Mouse (Mus musculus) liver, embryonic 11.5 days (tissue): ENCODE results near the gene Snf8. TPM values are rescaled to one million over a fixed set of nuclear protein-coding genes. Genes with fewer than 3 reads are reported as not detected.
A peak's percentile ranks its signal among the peaks of the same experiment; 100 is the strongest.

Experiments used
- ATAC-seq: fragments of 200-750 bp; cut with Nextera tagmentation; replicated peaks from 2 replicates; pipeline ENCODE4 v1.8.0; 2017; ENCODE audit warnings: moderate number of reproducible peaks, mild to moderate bottlenecking, moderate TSS enrichment, moderate library complexity; ENCODE audit not compliant: low FRiP score
- DNase-seq: peaks from one replicate; pipeline ENCODE4 v3.0.0-alpha.2; 2017; ENCODE audit warnings: low spot score
- H3K27ac ChIP-seq: fragments of 300-500 bp; sonication (generic); 2 replicates; pipeline ENCODE4 v1.5.1; 2014; ENCODE audit warnings: mild to moderate bottlenecking, low read depth, low read length, control low read depth
- H3K27me3 ChIP-seq: fragments of 300-500 bp; sonication (generic); replicated peaks from 2 replicates; pipeline ENCODE4 v1.6.1; 2014; ENCODE audit warnings: low read length, mixed read lengths; ENCODE audit not compliant: control insufficient read depth, insufficient read depth
- H3K36me3 ChIP-seq: fragments of 300-500 bp; sonication (generic); 2 replicates; pipeline ENCODE4 v1.6.1; 2014; ENCODE audit warnings: mild to moderate bottlenecking, low read length, moderate library complexity, mixed read lengths; ENCODE audit not compliant: control insufficient read depth, insufficient read depth
- H3K4me1 ChIP-seq: fragments of 300-500 bp; sonication (generic); replicated peaks from 2 replicates; pipeline ENCODE4 v1.6.1; 2014; ENCODE audit warnings: low read length, mixed read lengths; ENCODE audit not compliant: control insufficient read depth, insufficient read depth
- H3K4me2 ChIP-seq: fragments of 300-500 bp; sonication (generic); 2 replicates; pipeline ENCODE4 v1.6.1; 2014; ENCODE audit warnings: mild to moderate bottlenecking, control low read depth, moderate library complexity
- H3K4me3 ChIP-seq: fragments of 300-500 bp; sonication (generic); 2 replicates; pipeline ENCODE4 v1.5.1; 2014; ENCODE audit warnings: low read depth, low read length, control low read depth
- H3K9ac ChIP-seq: fragments of 300-500 bp; sonication (generic); 2 replicates; pipeline ENCODE4 v1.6.1; 2014; ENCODE audit warnings: low read depth, low read length, control low read depth
- H3K9me3 ChIP-seq: fragments of 300-500 bp; sonication (generic); 2 replicates; pipeline ENCODE4 v1.6.1; 2016; ENCODE audit warnings: low read length, inconsistent platforms, mixed read lengths; ENCODE audit not compliant: control insufficient read depth
- WGBS: fragments of 180-500 bp; shearing (Covaris S2); extraction: QIAGEN DNeasy Blood & Tissue Kit; methylation state at CpG from one replicate; pipeline ENCODE4 v1.1.7; 2014; 5-methylcytosine and 5-hydroxymethylcytosine counted together
- polyA plus RNA-seq: library from polyadenylated mRNA; unstranded; fragments of >200 nt; fragmentation: Nextera tagmentation; extraction: Ambion mirVana; gene quantifications from 2 replicates; pipeline ENCODE4 v1.2.1, GENCODE M21; 2014

Snf8 gene
- polyA plus RNA-seq, 1 experiment from 2014 or later = 48.8 TPM

DNA sequence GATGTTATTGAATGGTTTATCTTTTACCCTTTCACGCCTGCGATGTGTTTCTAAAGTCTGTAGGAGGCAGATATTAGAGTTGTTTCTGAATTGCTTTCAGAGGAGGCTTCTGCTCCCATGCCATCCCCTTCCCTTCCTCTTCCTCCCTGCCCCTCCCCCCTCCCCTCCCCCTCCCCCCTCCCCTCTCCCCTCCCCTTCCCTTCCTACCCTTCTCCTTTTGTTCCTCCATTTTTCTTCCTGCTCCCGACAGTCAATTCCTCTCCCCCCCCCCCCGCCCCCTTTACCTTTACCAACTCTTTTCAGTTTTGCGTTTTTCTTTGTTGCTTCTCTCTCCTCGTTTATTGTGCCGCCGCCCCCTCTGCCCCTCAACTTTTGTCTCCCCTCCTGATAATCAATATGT is 22.7 kb upstream of the Snf8 start:
- ATAC-seq = no peak
- Histone ChIP-seq H3K36me3 (no peaks in the 10 kb centered on the region), H3K4me2 (peak overlapping the region; percentile 57), H3K9ac (peak overlapping the region; percentile 34; the same call in 1 of the 2 replicates), H3K4me1 (peaks cover 16% of the 10 kb centered on the region), H3K9me3 (no peaks in the 10 kb centered on the region), H3K27me3 (no peaks in the 10 kb centered on the region), H3K27ac (no peak overlapping the region), H3K4me3 (peak overlapping the region; percentile 27)
- 2% methylated on average over 6 of the region's 8 CpGs for WGBS
- no peak for DNase-seq

DNA sequence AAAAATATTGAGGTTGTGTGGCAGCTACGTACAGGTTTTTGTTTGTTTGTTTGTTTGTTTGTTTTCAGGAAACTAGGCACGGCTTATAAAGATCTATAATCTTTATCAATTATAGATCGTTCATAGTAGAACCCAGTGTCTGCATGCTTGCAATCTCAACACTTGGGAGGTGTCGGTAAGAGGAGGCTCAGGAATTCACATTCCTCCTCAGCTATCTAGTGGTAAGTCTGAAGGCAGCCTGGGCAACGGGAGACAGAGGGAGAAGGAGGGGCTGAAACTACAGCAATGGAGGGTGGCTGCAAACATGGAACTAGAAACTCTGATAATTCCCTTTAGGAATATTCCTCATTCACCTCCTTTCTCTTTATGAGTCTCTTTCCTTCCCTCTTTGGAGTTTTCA is 19.3 kb upstream of the Snf8 start:
- ATAC-seq (no peak), DNase-seq (no peak)
- Histone ChIP-seq H3K4me1 (peaks cover 8% of the 10 kb centered on the region), H3K9me3 (no peaks in the 10 kb centered on the region), H3K27me3 (no peaks in the 10 kb centered on the region), H3K4me3 (no peak overlapping the region), H3K4me2 (no peak overlapping the region), H3K36me3 (no peaks in the 10 kb centered on the region), H3K27ac (no peak overlapping the region), H3K9ac (no peak overlapping the region)
- 42% methylated on average over 5 of the region's 5 CpGs for WGBS

DNA sequence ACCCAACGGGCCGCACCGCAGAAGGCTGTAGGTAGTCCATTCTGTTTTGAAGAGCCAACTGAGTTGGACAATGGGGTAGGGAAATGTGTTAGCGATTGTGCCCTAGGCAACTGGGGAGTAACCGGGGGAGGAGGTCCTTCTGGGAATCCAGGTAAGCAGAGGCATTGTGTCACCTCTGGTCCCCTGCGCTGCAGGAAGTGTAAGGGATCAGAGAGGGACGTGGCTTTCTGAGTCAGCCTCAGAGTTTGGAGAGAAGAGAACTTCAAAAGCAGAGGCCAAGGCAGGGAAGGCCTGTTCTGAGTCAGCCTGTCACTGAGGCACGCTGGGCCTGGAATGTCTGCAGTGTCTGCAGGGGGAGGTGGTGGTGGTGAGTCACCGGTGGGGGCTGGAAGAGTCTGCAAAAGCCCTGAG is 16.7 kb upstream of the Snf8 start:
- Histone ChIP-seq H3K9me3 (no peaks in the 10 kb centered on the region), H3K4me3 (no peak overlapping the region), H3K27me3 (no peaks in the 10 kb centered on the region), H3K4me2 (no peak overlapping the region), H3K4me1 (no peaks in the 10 kb centered on the region), H3K36me3 (no peaks in the 10 kb centered on the region), H3K27ac (no peak overlapping the region; the same call in 1 of the 2 replicates), H3K9ac (peak overlapping the region; percentile 9; the same call in 1 of the 2 replicates)
- no peak for ATAC-seq
- WGBS = 35% methylated on average over 9 of the region's 9 CpGs
- no peak for DNase-seq

DNA sequence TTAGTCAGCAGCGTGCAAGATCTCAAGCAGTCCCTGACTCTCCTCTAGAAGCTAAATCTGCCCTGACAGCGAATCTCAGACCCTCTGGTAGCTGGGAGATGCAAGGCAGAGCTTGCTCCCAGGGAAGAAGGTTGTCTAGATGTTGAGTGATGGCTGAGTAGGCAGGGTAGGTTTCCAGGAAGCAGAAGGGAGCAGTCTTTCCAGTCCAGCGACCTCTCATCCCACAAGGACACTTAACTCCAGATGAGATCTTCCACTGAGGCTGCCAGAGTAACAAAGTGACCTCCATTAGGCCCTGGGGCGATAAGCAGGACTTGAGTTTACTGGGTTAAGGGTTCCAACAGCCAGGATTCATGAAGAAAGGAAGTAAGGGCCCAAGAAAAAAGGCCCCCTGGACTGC is 14.1 kb upstream of the Snf8 start:
- Histone ChIP-seq H3K4me1 (no peaks in the 10 kb centered on the region; the same call in 1 of the 2 replicates), H3K4me2 (no peak overlapping the region), H3K27me3 (no peaks in the 10 kb centered on the region), H3K9ac (no peak overlapping the region), H3K36me3 (no peaks in the 10 kb centered on the region), H3K9me3 (no peaks in the 10 kb centered on the region), H3K4me3 (no peak overlapping the region), H3K27ac (no peak overlapping the region)
- ATAC-seq (no peak), DNase-seq (no peak)
- 61% methylated on average over 4 of the region's 4 CpGs for WGBS

- no peak for ATAC-seq
- Histone ChIP-seq H3K4me3 (no peak overlapping the region), H3K9me3 (no peaks in the 10 kb centered on the region), H3K9ac (no peak overlapping the region; the same call in 1 of the 2 replicates), H3K27me3 (no peaks in the 10 kb centered on the region; the same call in 1 of the 2 replicates), H3K4me1 (no peaks in the 10 kb centered on the region; the same call in none of the 2 replicates), H3K4me2 (no peak overlapping the region), H3K27ac (no peak overlapping the region), H3K36me3 (no peaks in the 10 kb centered on the region)
- WGBS = 43% methylated on average over 5 of the region's 5 CpGs
- DNase-seq = no peak
These were observed 6.6 kb upstream of the Snf8 start for GRCm38 (mm10) chr11:96028130-96028529.

DNA sequence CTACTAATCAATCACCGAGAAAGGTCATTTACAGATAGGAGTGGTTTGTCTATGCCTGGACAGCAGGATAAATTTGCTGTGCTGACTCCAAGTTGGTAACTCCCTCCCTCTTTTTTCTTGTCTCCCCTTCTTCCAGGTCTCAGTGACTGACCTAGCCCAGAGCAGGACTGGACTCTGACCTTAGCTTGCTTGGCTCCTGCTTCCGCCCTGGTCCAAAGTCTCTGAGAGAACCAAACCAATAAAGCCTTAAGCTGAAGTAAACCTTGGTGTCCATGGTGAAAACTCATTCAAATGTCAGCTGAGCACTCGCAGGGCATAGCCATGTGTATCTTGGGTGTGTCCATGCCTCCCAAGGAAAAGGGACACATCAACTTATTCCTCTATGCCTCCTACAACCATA is 4.1 kb upstream of the Snf8 start:
- no peaks in the 10 kb centered on the region for H3K36me3 ChIP-seq
- no peak for ATAC-seq
- DNase-seq = no peak
- no peak overlapping the region for H3K9ac ChIP-seq
- no peak overlapping the region for H3K4me2 ChIP-seq
- H3K4me3 ChIP-seq = no peak overlapping the region
- no peak overlapping the region for H3K27ac ChIP-seq
- WGBS = 80% methylated on average over 3 of the region's 3 CpGs
- H3K27me3 ChIP-seq = no peaks in the 10 kb centered on the region; the same call in 1 of the 2 replicates
- peaks cover 6% of the 10 kb centered on the region for H3K4me1 ChIP-seq
- H3K9me3 ChIP-seq = no peaks in the 10 kb centered on the region

DNA sequence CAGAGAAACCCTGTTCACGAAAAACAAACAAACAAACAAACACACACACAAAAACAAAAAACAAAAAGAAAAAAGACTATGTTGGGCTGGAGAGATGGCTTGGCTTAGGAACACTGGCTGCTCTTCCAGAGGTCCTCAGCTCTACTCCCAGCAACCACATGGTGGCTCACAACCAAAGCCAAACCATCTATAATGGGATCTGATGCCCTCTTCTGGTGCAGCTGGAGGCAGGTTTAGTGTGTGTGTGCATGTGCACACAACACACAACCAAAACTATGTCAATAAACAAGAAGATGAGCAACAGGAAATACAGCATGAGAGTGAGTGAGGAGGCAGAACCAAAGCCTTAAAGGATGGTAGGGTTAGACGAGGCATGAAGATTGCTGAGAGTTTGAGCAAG is 3.0 kb upstream of the Snf8 start:
- Histone ChIP-seq H3K9ac (no peak overlapping the region), H3K4me2 (no peak overlapping the region), H3K36me3 (no peaks in the 10 kb centered on the region), H3K4me1 (peaks cover 11% of the 10 kb centered on the region), H3K27me3 (no peaks in the 10 kb centered on the region), H3K27ac (no peak overlapping the region), H3K4me3 (no peak overlapping the region), H3K9me3 (no peaks in the 10 kb centered on the region)
- DNase-seq (no peak), ATAC-seq (no peak)
- WGBS = 79% methylated on average over 2 of the region's 2 CpGs

GRCm38 (mm10) chr11:96033264-96033663 is 1.4 kb upstream of the Snf8 start:
- no peaks in the 10 kb centered on the region for H3K9me3 ChIP-seq
- H3K27ac ChIP-seq = no peak overlapping the region
- 93% methylated on average over 3 of the region's 3 CpGs for WGBS
- ATAC-seq (no peak), DNase-seq (no peak)
- 0 out of 2 replicates have a peak, but pooled peaks cover 2% of the 10 kb centered on the region for H3K36me3 ChIP-seq
- no peak overlapping the region for H3K4me2 ChIP-seq
- peaks cover 11% of the 10 kb centered on the region for H3K4me1 ChIP-seq
- no peak overlapping the region for H3K9ac ChIP-seq
- H3K27me3 ChIP-seq = no peaks in the 10 kb centered on the region
- H3K4me3 ChIP-seq = no peak overlapping the region

DNA sequence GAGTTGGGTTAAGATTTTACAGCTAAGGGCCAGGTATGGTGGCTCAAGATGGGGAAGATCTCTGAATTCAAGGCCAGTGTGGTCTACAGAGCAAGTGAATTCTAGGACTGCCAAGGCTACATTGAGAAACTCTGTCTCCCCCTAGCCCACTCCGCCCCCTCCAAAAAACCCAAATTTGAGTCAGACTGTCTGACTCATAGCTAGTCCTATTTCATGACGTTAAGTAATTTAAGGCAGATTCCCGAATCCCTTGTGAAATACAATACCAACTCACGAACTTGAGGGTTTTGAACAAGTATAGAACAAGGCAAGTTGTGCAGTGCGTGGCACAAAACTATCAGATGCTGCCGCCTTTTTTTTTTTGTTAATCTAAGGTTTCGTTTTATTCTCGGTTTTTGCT is 569 bp upstream of the Snf8 start:
- peak overlapping the region; percentile 81 for H3K4me2 ChIP-seq
- no peaks in the 10 kb centered on the region for H3K9me3 ChIP-seq
- H3K4me1 ChIP-seq = peaks cover 11% of the 10 kb centered on the region
- H3K27ac ChIP-seq = peak overlapping the region; percentile 52
- DNase-seq = no peak
- H3K27me3 ChIP-seq = no peaks in the 10 kb centered on the region
- peak overlapping the region; percentile 80 for H3K9ac ChIP-seq
- peaks cover 5% of the 10 kb centered on the region; the same call in 1 of the 2 replicates for H3K36me3 ChIP-seq
- peak overlapping the region; percentile 87 for H3K4me3 ChIP-seq
- no peak for ATAC-seq
- WGBS = 36% methylated on average over 8 of the region's 8 CpGs
